Mouse (Mus musculus) lung, postnatal 10 days (tissue): Measurements from ENCODE around the gene Sprr1b.
"Not testable (repeated sequence)": the region's sequence is repeated elsewhere in the genome, so short reads cannot be mapped to it uniquely, and the experiment has no call there.

ENCODE experiments used
- DNase-seq: peaks from one replicate; pipeline ENCODE4 v3.0.0; 2021

The Sprr1b gene

GRCm38 (mm10) chr3:92438689-92439088 lies at the start of gene Sprr1b:
Gene Sprr1b (minus strand): TSS chr3:92438789.
- DNase-seq, result no peak

GRCm38 (mm10) chr3:92486307-92486706 lies 47.7 kb upstream of the Sprr1b start:
- no peak for DNase-seq

- DNase-seq, result no peak
Measured at GRCm38 (mm10) chr3:92485863-92486262, 47.3 kb upstream of the Sprr1b start, which contains the start of gene Sprr1a. Gene Sprr1a (minus strand): TSS chr3:92485895.

GRCm38 (mm10) chr3:92481249-92481648 lies 42.7 kb upstream of the Sprr1b start:
- DNase-seq, result not testable (repeated sequence)

- DNase-seq, result no peak
Measured at GRCm38 (mm10) chr3:92470111-92470510, 31.5 kb upstream of the Sprr1b start.

- no peak for DNase-seq
Measured at GRCm38 (mm10) chr3:92467424-92467823, 28.8 kb upstream of the Sprr1b start.

GRCm38 (mm10) chr3:92466576-92466975 lies 28.0 kb upstream of the Sprr1b start:
- no peak for DNase-seq

- DNase-seq, result no peak
Measured at GRCm38 (mm10) chr3:92458620-92459019, 20.0 kb upstream of the Sprr1b start, which contains the start of gene Sprr3. Gene Sprr3 (minus strand): TSS chr3:92458720.

GRCm38 (mm10) chr3:92455151-92455550 lies 16.6 kb upstream of the Sprr1b start:
- no peak for DNase-seq

- DNase-seq, result no peak
Measured at GRCm38 (mm10) chr3:92440177-92440576, 1.6 kb upstream of the Sprr1b start.

- no peak for DNase-seq
Measured at GRCm38 (mm10) chr3:92432282-92432681, 6.3 kb downstream of the Sprr1b start, which contains the start of gene Sprr2k. Gene Sprr2k (plus strand): TSS chr3:92432582.

- no peak for DNase-seq
Measured at GRCm38 (mm10) chr3:92429323-92429722, 9.3 kb downstream of the Sprr1b start, which contains the start of gene Gm9774. Gene Gm9774 (minus strand): TSS chr3:92429423.

GRCm38 (mm10) chr3:92417782-92418181 lies 20.8 kb downstream of the Sprr1b start, which contains the start of gene Sprr2j-ps:
Gene Sprr2j-ps (plus strand): TSS chr3:92418082.
- DNase-seq, result no peak

GRCm38 (mm10) chr3:92407691-92408090 lies 30.9 kb downstream of the Sprr1b start, which contains the start of gene Sprr2i:
Gene Sprr2i (plus strand): TSS chr3:92407991.
- DNase-seq, result no peak

GRCm38 (mm10) chr3:92394301-92394700 lies 44.3 kb downstream of the Sprr1b start:
- DNase-seq, result no peak
